Comparison of ENCODE assay signal across 8 mouse cellular contexts in genomic region chr17:49563830-49564470, GRCm38 (mm10). TPM values are rescaled to one million over a fixed set of nuclear protein-coding genes. Genes with fewer than 3 reads are reported as not detected.
DNase-seq lines count a peak whose midpoint lies in the region; ATAC-seq lines count a peak whose summit lies in the region.

TSS of gene Daam2 (minus strand) at chr17:49564343.

- peak within 1 kb of the TSS; percentile 36; the same call in 1 of the 2 replicates for H3K27ac ChIP-seq in hindbrain, embryonic 13.5 days

- peak within 1 kb of the TSS; percentile 70 for H3K9ac ChIP-seq in hindbrain, embryonic 13.5 days

- peak; percentile 85 for ATAC-seq in hindbrain, embryonic 13.5 days (ENCODE audit: low FRiP score)
- ATAC-seq in monocyte, adult 5-6 weeks (replicated peaks; ENCODE audit: insufficient number of reproducible peaks, low FRiP score, low TSS enrichment, poor library complexity, severe bottlenecking), result no peak

- peaks cover 24% of the 10 kb centered on the region for H3K27me3 ChIP-seq in hindbrain, embryonic 13.5 days

- H3K4me1 ChIP-seq in hindbrain, embryonic 13.5 days (replicated peaks), result peaks cover 24% of the 10 kb centered on the region

- no peaks in the 10 kb centered on the region for H3K9me3 ChIP-seq in hindbrain, embryonic 13.5 days

- H3K36me3 ChIP-seq in hindbrain, embryonic 13.5 days, result no peaks in the 10 kb centered on the region

- DNase-seq in Muller cell, postnatal 12 days (ENCODE audit: inconsistent ontology term), result peak; percentile 76
- DNase-seq in cerebellum, postnatal 14 days, result peak; percentile 61 to 79
- peak; percentile 40 to 66 for DNase-seq in frontal cortex, postnatal 25 days (ENCODE audit: low spot score in 2 of 2)
- peak; percentile 69 to 78 for DNase-seq in layer of hippocampus, postnatal 36 days
- peak; percentile 87 for DNase-seq in lung, postnatal 10 days
- peak; percentile 63 to 70 for DNase-seq in right cerebral cortex, postnatal 10 days (ENCODE audit: low spot score in 2 of 2)

- H3K4me3 ChIP-seq in hindbrain, embryonic 13.5 days, result peak within 1 kb of the TSS; percentile 44

- peak within 1 kb of the TSS; percentile 82 for H3K4me2 ChIP-seq in hindbrain, embryonic 13.5 days

- WGBS in hindbrain, embryonic 13.5 days, result 5% methylated on average over 38 of the region's 38 CpGs

RNA-seq across cellular contexts. Expression of gene Daam2, which starts in this region (rescaled TPM):
- polyA plus RNA-seq in hindbrain, embryonic 13.5 days (2015; fragmentation: Nextera tagmentation; extraction: Ambion mirVana), result 3.7 and 3.9 TPM in 2 replicates
- 10 to 100 TPM; 54.7 to 69.8 TPM for total RNA-seq in layer of hippocampus, postnatal 36 days (2021)
- total RNA-seq in monocyte, adult 5-6 weeks (2017), result 0.10 to 0.21 TPM (median 0.19 TPM) in 3 replicates

Comparison
In these comparisons a context has a peak if more than half of its experiments do, and no peak if none do; other contexts are left out.
1. RNA of gene Daam2 (total RNA-seq): 54.7 to 69.8 TPM in layer of hippocampus, postnatal 36 days; 0.10 to 0.21 TPM in monocyte, adult 5-6 weeks; every median in the first group is over 10 times any median in the second.
2. Peak in every context shown above with its lines, with median percentiles within 50 percentile points of each other: DNase-seq.